Mouse (Mus musculus): ENCODE results near the gene Slc25a21.

- TF ChIP-seq CTCF (conservative IDR thresholded peaks at IDR 0.05; ENCODE audit: insufficient read depth, insufficient read length, low read depth, low read length) (no peak), POLR2A (IDR thresholded peaks at IDR 0.05; ENCODE audit: low read depth, low read length) (no peak)
Observed at GRCm38 (mm10) chr12:56958244-56958643, 239.0 kb downstream of the Slc25a21 start.

Data from kidney, adult 2 months (tissue).